Mouse (Mus musculus) midbrain, embryonic 16.5 days (tissue): ENCODE measurements around the gene Kcnc1. TPM values are rescaled to one million over a fixed set of nuclear protein-coding genes. Genes with fewer than 3 reads are reported as not detected.

ENCODE experiments used
- ATAC-seq: fragments of 200-750 bp; cut with Nextera tagmentation; 2 replicates; pipeline ENCODE4 v1.8.0; 2017; ENCODE audit warnings: moderate TSS enrichment
- H3K27ac ChIP-seq: fragments of 300-500 bp; sonication (generic); 2 replicates; pipeline ENCODE4 v1.5.1; 2014; ENCODE audit warnings: mild to moderate bottlenecking, low read length, mixed read lengths
- H3K27me3 ChIP-seq: fragments of 300-500 bp; sonication (generic); 2 replicates; pipeline ENCODE4 v1.6.1; 2014; ENCODE audit warnings: low read depth, low read length, mixed read lengths; ENCODE audit not compliant: control insufficient read depth, insufficient read depth
- H3K36me3 ChIP-seq: fragments of 300-500 bp; sonication (generic); 2 replicates; pipeline ENCODE4 v1.6.1; 2014; ENCODE audit warnings: mild to moderate bottlenecking, low read length, moderate library complexity, mixed read lengths; ENCODE audit not compliant: control insufficient read depth, insufficient read depth
- H3K4me1 ChIP-seq: fragments of 300-500 bp; sonication (generic); 2 replicates; pipeline ENCODE4 v1.6.1; 2014; ENCODE audit warnings: mild to moderate bottlenecking, low read length, mixed read lengths; ENCODE audit not compliant: control insufficient read depth, insufficient read depth
- H3K4me2 ChIP-seq: fragments of 300-500 bp; sonication (generic); 2 replicates; pipeline ENCODE4 v1.6.1; 2014; ENCODE audit warnings: mild to moderate bottlenecking, low read length, mixed read lengths
- H3K4me3 ChIP-seq: fragments of 300-500 bp; sonication (generic); 2 replicates; pipeline ENCODE4 v1.5.1; 2014; ENCODE audit warnings: low read depth, mild to moderate bottlenecking, low read length, moderate library complexity, mixed read lengths
- H3K9ac ChIP-seq: fragments of 300-500 bp; sonication (generic); 2 replicates; pipeline ENCODE4 v1.6.1; 2014; ENCODE audit warnings: low read depth, low read length, mixed read lengths
- H3K9me3 ChIP-seq: fragments of 300-500 bp; sonication (generic); replicated peaks from 2 replicates; pipeline ENCODE4 v1.6.1; 2014; ENCODE audit warnings: mild to moderate bottlenecking, low read length, mixed read lengths; ENCODE audit not compliant: control insufficient read depth, poor library complexity, severe bottlenecking
- WGBS: fragments of 180-500 bp; shearing (Covaris S2); extraction: QIAGEN DNeasy Blood & Tissue Kit; methylation state at CpG from one replicate; pipeline ENCODE4 v1.1.7; 2014; 5-methylcytosine and 5-hydroxymethylcytosine counted together
- polyA plus RNA-seq: library from polyadenylated mRNA; unstranded; fragments of >200 nt; fragmentation: Nextera tagmentation; extraction: Ambion mirVana; gene quantifications from 2 replicates; pipeline ENCODE4 v1.2.1, GENCODE M21; 2015

The Kcnc1 gene
- polyA plus RNA-seq, 1 experiment from 2014 or later: 11.4 TPM

GRCm38 (mm10) chr7:46466422-46466981, 70.2 kb downstream of the Kcnc1 start:
- no peak overlapping the region for H3K9ac ChIP-seq
- H3K9me3 ChIP-seq: no peaks in the 10 kb centered on the region
- peaks cover 5% of the 10 kb centered on the region for H3K4me1 ChIP-seq
- no peaks in the 10 kb centered on the region for H3K36me3 ChIP-seq
- no peaks in the 10 kb centered on the region for H3K27me3 ChIP-seq
- H3K4me3 ChIP-seq: no peak overlapping the region
- no peak overlapping the region for H3K4me2 ChIP-seq
- 59% methylated on average over 7 of the region's 7 CpGs for WGBS
- no peak for ATAC-seq
- H3K27ac ChIP-seq: peak overlapping the region; percentile 55

- Histone ChIP-seq H3K27ac (no peak overlapping the region), H3K9me3 (no peaks in the 10 kb centered on the region), H3K4me1 (peaks cover 14% of the 10 kb centered on the region), H3K9ac (no peak overlapping the region), H3K4me3 (no peak overlapping the region), H3K27me3 (no peaks in the 10 kb centered on the region), H3K4me2 (no peak overlapping the region), H3K36me3 (no peaks in the 10 kb centered on the region)
- 92% methylated on average over 3 of the region's 3 CpGs for WGBS
- ATAC-seq: no peak
Observed at GRCm38 (mm10) chr7:46469542-46469941, 73.2 kb downstream of the Kcnc1 start.

GRCm38 (mm10) chr7:46471054-46471737, 74.9 kb downstream of the Kcnc1 start:
- Histone ChIP-seq H3K9ac (no peak overlapping the region), H3K27ac (no peak overlapping the region), H3K36me3 (no peaks in the 10 kb centered on the region), H3K9me3 (no peaks in the 10 kb centered on the region), H3K4me3 (no peak overlapping the region), H3K4me2 (no peak overlapping the region), H3K4me1 (peaks cover 12% of the 10 kb centered on the region), H3K27me3 (no peaks in the 10 kb centered on the region)
- no peak for ATAC-seq
- 76% methylated on average over 7 of the region's 7 CpGs for WGBS

GRCm38 (mm10) chr7:46473141-46473540, 76.8 kb downstream of the Kcnc1 start:
- no peaks in the 10 kb centered on the region for H3K36me3 ChIP-seq
- no peak overlapping the region for H3K4me2 ChIP-seq
- H3K9me3 ChIP-seq: no peaks in the 10 kb centered on the region
- peak overlapping the region; percentile 32; the same call in 1 of the 2 replicates for H3K9ac ChIP-seq
- H3K27ac ChIP-seq: peak overlapping the region; percentile 34; the same call in 1 of the 2 replicates
- H3K4me3 ChIP-seq: no peak overlapping the region
- H3K27me3 ChIP-seq: no peaks in the 10 kb centered on the region
- 16% methylated on average over 9 of the region's 9 CpGs for WGBS
- peaks cover 9% of the 10 kb centered on the region for H3K4me1 ChIP-seq
- peak; percentile 61; the same call in 1 of the 2 replicates for ATAC-seq

- Histone ChIP-seq H3K9me3 (no peaks in the 10 kb centered on the region), H3K9ac (no peak overlapping the region), H3K27me3 (no peaks in the 10 kb centered on the region), H3K27ac (no peak overlapping the region), H3K36me3 (no peaks in the 10 kb centered on the region), H3K4me1 (peaks cover 9% of the 10 kb centered on the region), H3K4me3 (no peak overlapping the region), H3K4me2 (no peak overlapping the region)
- WGBS: 69% methylated on average over 5 of the region's 5 CpGs
- ATAC-seq: no peak
Observed at GRCm38 (mm10) chr7:46475464-46475863, 79.2 kb downstream of the Kcnc1 start.

- H3K9ac ChIP-seq: no peak overlapping the region
- H3K27me3 ChIP-seq: no peaks in the 10 kb centered on the region
- H3K4me1 ChIP-seq: peaks cover 9% of the 10 kb centered on the region
- H3K9me3 ChIP-seq: no peaks in the 10 kb centered on the region
- H3K27ac ChIP-seq: no peak overlapping the region
- no peak for ATAC-seq
- H3K4me2 ChIP-seq: no peak overlapping the region
- H3K4me3 ChIP-seq: no peak overlapping the region
- H3K36me3 ChIP-seq: no peaks in the 10 kb centered on the region
- 90% methylated on average over 3 of the region's 3 CpGs for WGBS
Observed at GRCm38 (mm10) chr7:46477456-46477855, 81.2 kb downstream of the Kcnc1 start.

GRCm38 (mm10) chr7:46479793-46480192, 83.5 kb downstream of the Kcnc1 start:
- Histone ChIP-seq H3K27me3 (no peaks in the 10 kb centered on the region), H3K9me3 (no peaks in the 10 kb centered on the region), H3K4me1 (0 out of 2 replicates have a peak, but pooled peaks cover 6% of the 10 kb centered on the region), H3K36me3 (no peaks in the 10 kb centered on the region), H3K27ac (no peak overlapping the region), H3K4me2 (no peak overlapping the region), H3K4me3 (no peak overlapping the region), H3K9ac (no peak overlapping the region)
- no peak for ATAC-seq
- WGBS: 74% methylated on average over 6 of the region's 6 CpGs

GRCm38 (mm10) chr7:46482099-46482531, 85.8 kb downstream of the Kcnc1 start:
- Histone ChIP-seq H3K4me2 (no peak overlapping the region), H3K9me3 (no peaks in the 10 kb centered on the region), H3K27ac (no peak overlapping the region), H3K27me3 (no peaks in the 10 kb centered on the region), H3K36me3 (no peaks in the 10 kb centered on the region), H3K9ac (no peak overlapping the region), H3K4me3 (no peak overlapping the region), H3K4me1 (0 out of 2 replicates have a peak, but pooled peaks cover 6% of the 10 kb centered on the region)
- WGBS: 78% methylated on average over 2 of the region's 2 CpGs
- 0 out of 2 replicates have a peak, but pooled peaks have one; percentile 51 for ATAC-seq

- Histone ChIP-seq H3K36me3 (no peaks in the 10 kb centered on the region), H3K27ac (no peak overlapping the region), H3K9me3 (no peaks in the 10 kb centered on the region), H3K27me3 (no peaks in the 10 kb centered on the region), H3K4me1 (0 out of 2 replicates have a peak, but pooled peaks cover 6% of the 10 kb centered on the region), H3K4me3 (no peak overlapping the region), H3K4me2 (no peak overlapping the region), H3K9ac (no peak overlapping the region)
- ATAC-seq: no peak
- WGBS: 69% methylated on average over 10 of the region's 10 CpGs
Observed at GRCm38 (mm10) chr7:46483050-46483449, 86.8 kb downstream of the Kcnc1 start.
